Mouse (Mus musculus): ENCODE results near the gene Klhl29. TPM values are rescaled to one million over a fixed set of nuclear protein-coding genes. Genes with fewer than 3 reads are reported as not detected.

Klhl29 gene
- total RNA-seq, 1 experiment: 0.22 TPM

- in situ Hi-C loops (cut with MboI; ENCODE audit: low sequenced_read_pairs in 2 of 2, unreplicated experiment in 2 of 2): no loop called here
- Histone ChIP-seq H3K27ac (ENCODE audit: insufficient read depth, low read depth, low read length, poor library complexity, severe bottlenecking) (no peak overlapping the region), H3K9me3 (ENCODE audit: control insufficient read depth, insufficient read depth, low read depth, low read length) (no peaks in the 10 kb centered on the region), H3K4me1 (ENCODE audit: control insufficient read depth in 2 of 2, insufficient read depth in 2 of 2, low read length in 2 of 2, poor library complexity in 1 of 2) (no peaks in the 10 kb centered on the region), H3K36me3 (ENCODE audit: control insufficient read depth, insufficient read depth, low read length, poor library complexity, severe bottlenecking) (no peaks in the 10 kb centered on the region), H3K9ac (ENCODE audit: insufficient read depth, low read depth, low read length, poor library complexity, severe bottlenecking) (no peak overlapping the region), H3K4me3 (ENCODE audit: insufficient read depth in 1 of 2, low read depth in 1 of 2, low read length in 2 of 2, poor library complexity in 1 of 2, severe bottlenecking in 1 of 2) (no peak overlapping the region)
- DNase-seq (ENCODE audit: low read depth, low spot score): no peak
- TF ChIP-seq HCFC1 (IDR thresholded peaks at IDR 0.05; ENCODE audit: borderline replicate concordance, insufficient read depth, low read length) (no peak), ZC3H11A (IDR thresholded peaks at IDR 0.05; ENCODE audit: borderline replicate concordance, low read depth, low read length) (no peak), MAFK (IDR thresholded peaks at IDR 0.05; ENCODE audit: insufficient read depth, low read depth, low read length) (no peak), ZNF384 (IDR thresholded peaks at IDR 0.05; ENCODE audit: low read depth, low read length) (no peak), CHD2 (IDR thresholded peaks at IDR 0.05; ENCODE audit: low read depth, low read length) (no peak)
Observed at GRCm38 (mm10) chr12:5266773-5267172, 108.7 kb downstream of the Klhl29 start.

- in situ Hi-C loops (cut with MboI; ENCODE audit: low sequenced_read_pairs in 2 of 2, unreplicated experiment in 2 of 2): no loop called here
- no peak overlapping the region for H3K27ac ChIP-seq (ENCODE audit: insufficient read depth, low read depth, low read length, poor library complexity, severe bottlenecking)
- H3K4me1 ChIP-seq (ENCODE audit: control insufficient read depth in 2 of 2, insufficient read depth in 2 of 2, low read length in 2 of 2, poor library complexity in 1 of 2): no peaks in the 10 kb centered on the region
- H3K9me3 ChIP-seq (ENCODE audit: control insufficient read depth, insufficient read depth, low read depth, low read length): no peaks in the 10 kb centered on the region
- no peak overlapping the region for H3K9ac ChIP-seq (ENCODE audit: insufficient read depth, low read depth, low read length, poor library complexity, severe bottlenecking)
- DNase-seq (ENCODE audit: low read depth, low spot score): no peak
- H3K36me3 ChIP-seq (ENCODE audit: control insufficient read depth, insufficient read depth, low read length, poor library complexity, severe bottlenecking): no peaks in the 10 kb centered on the region
- no peak for TF ChIP-seq ZC3H11A (IDR thresholded peaks at IDR 0.05; ENCODE audit: borderline replicate concordance, low read depth, low read length)
- no peak overlapping the region for H3K4me3 ChIP-seq (ENCODE audit: insufficient read depth in 1 of 2, low read depth in 1 of 2, low read length in 2 of 2, poor library complexity in 1 of 2, severe bottlenecking in 1 of 2)
Observed at GRCm38 (mm10) chr12:5261476-5261875, 114.0 kb downstream of the Klhl29 start.

GRCm38 (mm10) chr12:5258779-5259178, 116.7 kb downstream of the Klhl29 start:
- H3K9ac ChIP-seq (ENCODE audit: insufficient read depth, low read depth, low read length, poor library complexity, severe bottlenecking): no peak overlapping the region
- in situ Hi-C loops (cut with MboI; ENCODE audit: low sequenced_read_pairs in 2 of 2, unreplicated experiment in 2 of 2): no loop called here
- DNase-seq (ENCODE audit: low read depth, low spot score): no peak
- H3K9me3 ChIP-seq (ENCODE audit: control insufficient read depth, insufficient read depth, low read depth, low read length): no peaks in the 10 kb centered on the region
- H3K4me3 ChIP-seq (ENCODE audit: insufficient read depth in 1 of 2, low read depth in 1 of 2, low read length in 2 of 2, poor library complexity in 1 of 2, severe bottlenecking in 1 of 2): no peak overlapping the region
- no peaks in the 10 kb centered on the region for H3K4me1 ChIP-seq (ENCODE audit: control insufficient read depth in 2 of 2, insufficient read depth in 2 of 2, low read length in 2 of 2, poor library complexity in 1 of 2)
- TF ChIP-seq CHD2 (IDR thresholded peaks at IDR 0.05; ENCODE audit: low read depth, low read length): no peak
- TF ChIP-seq ZNF384 (IDR thresholded peaks at IDR 0.05; ENCODE audit: low read depth, low read length): no peak
- TF ChIP-seq HCFC1 (IDR thresholded peaks at IDR 0.05; ENCODE audit: borderline replicate concordance, insufficient read depth, low read length): no peak
- TF ChIP-seq MAFK (IDR thresholded peaks at IDR 0.05; ENCODE audit: insufficient read depth, low read depth, low read length): no peak
- no peak for TF ChIP-seq ZC3H11A (IDR thresholded peaks at IDR 0.05; ENCODE audit: borderline replicate concordance, low read depth, low read length)
- no peaks in the 10 kb centered on the region for H3K36me3 ChIP-seq (ENCODE audit: control insufficient read depth, insufficient read depth, low read length, poor library complexity, severe bottlenecking)
- H3K27ac ChIP-seq (ENCODE audit: insufficient read depth, low read depth, low read length, poor library complexity, severe bottlenecking): no peak overlapping the region

- Histone ChIP-seq H3K4me3 (ENCODE audit: insufficient read depth in 1 of 2, low read depth in 1 of 2, low read length in 2 of 2, poor library complexity in 1 of 2, severe bottlenecking in 1 of 2) (no peak overlapping the region), H3K9ac (ENCODE audit: insufficient read depth, low read depth, low read length, poor library complexity, severe bottlenecking) (no peak overlapping the region), H3K9me3 (ENCODE audit: control insufficient read depth, insufficient read depth, low read depth, low read length) (no peaks in the 10 kb centered on the region), H3K27ac (ENCODE audit: insufficient read depth, low read depth, low read length, poor library complexity, severe bottlenecking) (no peak overlapping the region), H3K4me1 (ENCODE audit: control insufficient read depth in 2 of 2, insufficient read depth in 2 of 2, low read length in 2 of 2, poor library complexity in 1 of 2) (no peaks in the 10 kb centered on the region), H3K36me3 (ENCODE audit: control insufficient read depth, insufficient read depth, low read length, poor library complexity, severe bottlenecking) (no peaks in the 10 kb centered on the region)
- no peak for TF ChIP-seq CHD2 (IDR thresholded peaks at IDR 0.05; ENCODE audit: low read depth, low read length)
- no peak for TF ChIP-seq MAFK (IDR thresholded peaks at IDR 0.05; ENCODE audit: insufficient read depth, low read depth, low read length)
- no peak for TF ChIP-seq ZNF384 (IDR thresholded peaks at IDR 0.05; ENCODE audit: low read depth, low read length)
- TF ChIP-seq ZC3H11A (IDR thresholded peaks at IDR 0.05; ENCODE audit: borderline replicate concordance, low read depth, low read length): no peak
- TF ChIP-seq HCFC1 (IDR thresholded peaks at IDR 0.05; ENCODE audit: borderline replicate concordance, insufficient read depth, low read length): no peak
- in situ Hi-C loops (cut with MboI; ENCODE audit: low sequenced_read_pairs in 2 of 2, unreplicated experiment in 2 of 2): no loop called here
- DNase-seq (ENCODE audit: low read depth, low spot score): no peak
Observed at GRCm38 (mm10) chr12:5257174-5257573, 118.3 kb downstream of the Klhl29 start.

- in situ Hi-C loops (cut with MboI; ENCODE audit: low sequenced_read_pairs in 2 of 2, unreplicated experiment in 2 of 2): no loop called here
Observed at GRCm38 (mm10) chr12:5255079-5255478, 120.4 kb downstream of the Klhl29 start.

More at GRCm38 (mm10) chr12:5255079-5255478, 120.4 kb downstream of the Klhl29 start:
- no peaks in the 10 kb centered on the region for H3K4me1 ChIP-seq (ENCODE audit: control insufficient read depth in 2 of 2, insufficient read depth in 2 of 2, low read length in 2 of 2, poor library complexity in 1 of 2)
- H3K4me3 ChIP-seq (ENCODE audit: insufficient read depth in 1 of 2, low read depth in 1 of 2, low read length in 2 of 2, poor library complexity in 1 of 2, severe bottlenecking in 1 of 2): no peak overlapping the region
- TF ChIP-seq MAFK (IDR thresholded peaks at IDR 0.05; ENCODE audit: insufficient read depth, low read depth, low read length): no peak
- TF ChIP-seq ZNF384 (IDR thresholded peaks at IDR 0.05; ENCODE audit: low read depth, low read length): no peak
- no peak for TF ChIP-seq HCFC1 (IDR thresholded peaks at IDR 0.05; ENCODE audit: borderline replicate concordance, insufficient read depth, low read length)
- no peak for TF ChIP-seq ZC3H11A (IDR thresholded peaks at IDR 0.05; ENCODE audit: borderline replicate concordance, low read depth, low read length)
- TF ChIP-seq CHD2 (IDR thresholded peaks at IDR 0.05; ENCODE audit: low read depth, low read length): no peak
- DNase-seq (ENCODE audit: low read depth, low spot score): no peak
- H3K27ac ChIP-seq (ENCODE audit: insufficient read depth, low read depth, low read length, poor library complexity, severe bottlenecking): no peak overlapping the region
- H3K9me3 ChIP-seq (ENCODE audit: control insufficient read depth, insufficient read depth, low read depth, low read length): no peaks in the 10 kb centered on the region
- H3K36me3 ChIP-seq (ENCODE audit: control insufficient read depth, insufficient read depth, low read length, poor library complexity, severe bottlenecking): no peaks in the 10 kb centered on the region
- H3K9ac ChIP-seq (ENCODE audit: insufficient read depth, low read depth, low read length, poor library complexity, severe bottlenecking): no peak overlapping the region

Data from ES-E14 (cell line).